Mouse (Mus musculus) sigmoid colon, adult 10 weeks (tissue): ENCODE results near the gene Mapkbp1. TPM values are rescaled to one million over a fixed set of nuclear protein-coding genes. Genes with fewer than 3 reads are reported as not detected.

Source experiments
- polyA plus RNA-seq: library from polyadenylated mRNA; stranded (reverse); fragments of 350-450 nt; fragmentation: Illumina TruSeq; extraction: RNeasy Lipid Tissue Mini Kit (QIAGEN cat#74804); gene quantifications from one replicate; pipeline ENCODE4 v1.2.3, GENCODE M21; 2014; ENCODE audit warnings: low read depth, low replicate concordance

The Mapkbp1 gene
- 0.85 TPM for polyA plus RNA-seq

DNA sequence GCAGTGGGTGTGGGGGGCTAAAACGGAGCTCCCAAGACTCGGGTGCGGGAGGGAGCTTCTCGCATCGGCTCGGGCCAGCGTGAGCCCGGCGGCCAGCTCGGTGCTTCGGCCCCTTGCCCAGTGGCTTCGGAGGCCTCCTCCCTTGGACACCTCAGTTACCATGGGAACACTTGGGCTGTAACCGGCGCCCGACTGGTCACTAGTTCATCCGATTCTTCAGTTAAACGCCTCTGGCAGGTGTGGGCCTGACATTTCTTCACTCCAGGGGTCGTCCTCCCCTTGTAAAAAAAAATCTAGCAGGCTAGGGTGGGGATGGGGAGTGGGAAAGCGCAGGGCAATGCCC lies at the start of gene Mapkbp1:
TSS of gene Mapkbp1 (plus strand) at position 163 of the 343 bp plus-strand sequence.

DNA sequence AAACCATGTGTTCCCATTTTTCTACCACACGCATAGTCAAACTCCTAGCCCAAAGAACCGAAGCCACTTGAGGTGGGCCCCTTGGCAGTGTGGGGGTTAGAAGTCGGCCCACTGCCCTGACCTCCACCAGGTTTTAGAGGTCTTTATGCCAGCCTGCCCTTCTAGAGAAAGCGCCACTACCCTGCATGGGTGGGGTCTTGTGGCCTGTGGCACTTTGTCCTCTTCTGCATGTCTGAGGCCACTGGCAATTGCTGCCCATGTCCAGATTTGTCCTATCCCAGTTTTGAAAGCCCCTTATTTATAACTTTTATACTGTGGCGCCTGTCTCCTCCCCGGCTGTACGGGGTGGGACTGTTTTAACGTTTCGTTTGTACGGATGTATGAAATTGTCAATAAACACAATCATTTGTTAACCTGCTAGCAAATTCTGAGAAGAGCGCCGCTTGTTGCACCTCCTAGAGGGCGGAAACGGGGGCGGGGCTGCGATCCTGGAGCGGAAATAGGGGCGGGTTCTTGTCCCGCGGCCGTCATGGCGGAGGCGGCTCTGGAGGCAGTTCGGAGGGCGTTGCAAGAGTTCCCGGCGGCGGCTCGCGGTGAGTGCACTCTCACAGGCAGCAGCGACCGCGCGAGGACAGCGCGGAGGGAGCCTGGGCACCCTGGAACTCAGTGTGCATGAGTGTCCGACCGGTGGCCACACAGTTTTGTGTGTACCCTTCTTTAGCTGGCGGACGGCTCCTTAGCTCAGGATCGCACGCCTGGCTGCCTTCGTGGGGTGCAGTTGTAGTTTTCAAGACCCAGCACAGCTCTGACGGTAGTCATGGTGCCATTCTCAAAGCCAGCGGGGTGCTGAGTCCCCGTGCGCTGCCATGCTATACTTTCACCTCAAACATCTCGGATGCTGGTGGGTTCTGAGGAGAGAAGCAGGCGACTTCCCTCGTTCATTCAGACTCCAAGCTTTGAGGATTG lies 54.8 kb downstream of the Mapkbp1 start, which contains the start of the genes Jmjd7 and Gm28042:
TSS of gene Jmjd7 (plus strand) at position 500 of the 966 bp plus-strand sequence.
TSS of gene Gm28042 (plus strand) at position 510 of the 966 bp plus-strand sequence.

DNA sequence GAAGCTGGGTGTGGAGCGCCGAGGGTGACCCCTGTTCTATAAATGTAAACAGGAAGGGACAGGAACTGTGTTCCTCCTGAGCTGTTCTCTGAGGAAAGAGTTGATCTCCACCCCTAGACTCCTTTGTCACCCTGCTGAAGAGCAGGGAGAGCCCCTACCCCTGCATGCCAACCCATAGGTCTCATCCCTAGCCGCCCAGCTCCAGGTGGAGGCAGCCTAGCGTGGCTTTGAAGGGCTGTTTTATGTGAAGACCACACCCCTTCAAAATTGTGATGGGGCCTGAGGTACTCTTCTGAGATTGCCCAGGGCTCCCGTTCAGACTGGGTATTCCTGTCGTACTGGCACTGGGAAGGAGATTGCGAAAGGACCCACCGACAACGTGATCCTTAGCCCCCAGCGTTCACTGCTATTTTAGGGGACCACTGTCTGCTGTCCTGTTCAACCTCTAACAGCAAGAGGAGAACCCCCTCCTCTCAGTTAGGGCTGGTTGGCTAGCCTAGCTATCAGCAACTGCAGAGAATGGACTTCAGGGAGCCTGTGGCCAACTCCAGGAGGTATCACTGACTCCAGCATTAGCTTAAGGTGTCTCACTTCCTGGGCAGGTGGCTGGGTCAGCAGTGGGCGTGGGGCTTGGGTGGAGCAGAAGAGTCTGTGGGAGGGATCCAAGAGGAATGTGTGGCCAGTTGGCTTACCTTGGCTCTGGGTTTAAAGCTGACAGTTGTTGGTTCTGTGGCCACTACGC lies 60.4 kb downstream of the Mapkbp1 start, which contains the start of gene Pla2g4b:
TSS of gene Pla2g4b (plus strand) at position 692 of the 742 bp plus-strand sequence.

Other genes starting within 250 kb of the Mapkbp1 start
- gene Itpka, start 230.4 kb upstream of the Mapkbp1 start, polyA plus RNA-seq: 0.22 TPM
- gene Ltk, start 212.3 kb upstream of the Mapkbp1 start, polyA plus RNA-seq: not detected
- 1.3 TPM for gene Rpap1, start 185.2 kb upstream of the Mapkbp1 start, polyA plus RNA-seq
- 0.66 TPM for gene Tyro3, start 175.0 kb upstream of the Mapkbp1 start, polyA plus RNA-seq
- gene Mga, start 75.5 kb upstream of the Mapkbp1 start, polyA plus RNA-seq: 42.3 TPM
- gene Jmjd7, start 54.8 kb downstream of the Mapkbp1 start, polyA plus RNA-seq: 0.76 TPM
- 0.09 TPM for gene Gm28042, start 54.8 kb downstream of the Mapkbp1 start, polyA plus RNA-seq
- gene Pla2g4b, start 60.7 kb downstream of the Mapkbp1 start, polyA plus RNA-seq: 0.57 TPM
- 35.4 TPM for gene Ehd4, start 181.9 kb downstream of the Mapkbp1 start, polyA plus RNA-seq